Mouse (Mus musculus) embryonic facial prominence, embryonic 10.5 days (tissue): ENCODE measurements around the gene Kit. TPM values are rescaled to one million over a fixed set of nuclear protein-coding genes. Genes with fewer than 3 reads are reported as not detected.

Experiments used
- DNase-seq: peaks from one replicate; pipeline ENCODE4 v3.0.0-alpha.2; 2017; ENCODE audit warnings: low spot score
- H3K27ac ChIP-seq: fragments of 300-500 bp; sonication (generic); replicated peaks from 2 replicates; pipeline ENCODE4 v1.5.1; 2016; ENCODE audit warnings: mild to moderate bottlenecking
- H3K27me3 ChIP-seq: fragments of 300-500 bp; sonication (generic); replicated peaks from 2 replicates; pipeline ENCODE4 v1.6.1; 2016; ENCODE audit warnings: low read depth, mild to moderate bottlenecking; ENCODE audit not compliant: poor library complexity, severe bottlenecking
- H3K36me3 ChIP-seq: fragments of 300-500 bp; sonication (generic); replicated peaks from 2 replicates; pipeline ENCODE4 v1.6.1; 2016; ENCODE audit warnings: mild to moderate bottlenecking, moderate library complexity
- H3K4me1 ChIP-seq: fragments of 300-500 bp; sonication (generic); 2 replicates; pipeline ENCODE4 v1.6.1; 2016
- H3K4me3 ChIP-seq: fragments of 300-500 bp; sonication (generic); 2 replicates; pipeline ENCODE4 v1.5.1; 2016; ENCODE audit warnings: mild to moderate bottlenecking, moderate library complexity
- H3K9me3 ChIP-seq: fragments of 300-500 bp; sonication (generic); 2 replicates; pipeline ENCODE4 v1.6.1; 2016; ENCODE audit warnings: mild to moderate bottlenecking
- WGBS: fragments of 180-500 bp; shearing (Covaris S2); methylation state at CpG from one replicate; pipeline ENCODE4 v1.1.7; 2016; 5-methylcytosine and 5-hydroxymethylcytosine counted together
- polyA plus RNA-seq: library from polyadenylated mRNA; unstranded; fragments of >200 nt; fragmentation: Nextera tagmentation; extraction: Ambion mirVana; gene quantifications from 2 replicates; pipeline ENCODE4 v1.2.1, GENCODE M21; 2016

The Kit gene
- polyA plus RNA-seq, 1 experiment from 2014 or later: 24.3 TPM

DNA sequence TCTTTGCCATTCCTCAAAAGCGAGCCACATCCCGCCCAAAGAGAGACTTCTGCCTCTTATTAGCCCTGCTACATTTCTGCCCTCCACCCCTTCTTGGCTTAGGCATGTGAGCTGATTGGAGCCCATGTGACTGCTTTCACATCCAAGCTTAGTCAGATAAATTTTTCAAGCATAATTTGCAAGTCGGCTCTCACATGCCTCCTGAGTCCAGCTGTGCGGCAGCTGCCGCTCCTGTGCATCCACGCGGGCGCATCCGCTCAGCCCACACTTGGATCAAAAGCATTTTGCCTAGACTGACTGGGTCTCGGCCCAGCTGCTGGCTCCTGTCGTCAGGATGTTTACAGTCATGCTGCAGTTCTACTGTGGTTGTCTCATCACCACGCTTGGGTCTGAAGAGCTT lies 126.9 kb downstream of the Kit start:
- Histone ChIP-seq H3K4me1 (0 out of 2 replicates have a peak, but pooled peaks cover 3% of the 10 kb centered on the region), H3K9me3 (no peaks in the 10 kb centered on the region; the same call in 1 of the 2 replicates), H3K36me3 (no peaks in the 10 kb centered on the region), H3K4me3 (no peak overlapping the region), H3K27ac (no peak overlapping the region), H3K27me3 (no peaks in the 10 kb centered on the region)
- 90% methylated on average over 12 of the region's 12 CpGs for WGBS
- DNase-seq: no peak

DNA sequence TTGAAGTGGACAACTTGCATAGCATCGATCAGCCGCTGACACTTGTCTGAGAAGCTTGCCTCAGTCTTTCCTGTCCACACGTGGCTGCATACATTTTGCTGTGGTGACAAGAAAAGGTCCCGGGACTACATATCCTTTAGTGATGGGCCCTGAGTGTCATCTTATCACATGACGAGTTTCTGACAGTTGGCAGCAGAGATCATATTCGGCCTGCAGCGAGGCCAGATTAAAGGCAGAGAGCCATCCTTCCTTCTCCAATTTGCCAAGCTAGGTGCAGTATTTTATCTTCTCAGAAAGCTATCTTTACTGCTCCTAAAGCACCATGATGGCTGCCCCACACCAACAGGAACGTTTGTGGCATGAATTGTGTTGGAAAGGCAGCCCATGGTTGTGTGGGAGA lies 127.4 kb downstream of the Kit start:
- Histone ChIP-seq H3K36me3 (no peaks in the 10 kb centered on the region), H3K9me3 (no peaks in the 10 kb centered on the region; the same call in 1 of the 2 replicates), H3K4me1 (no peaks in the 10 kb centered on the region), H3K4me3 (no peak overlapping the region), H3K27ac (no peak overlapping the region), H3K27me3 (no peaks in the 10 kb centered on the region)
- WGBS: 89% methylated on average over 8 of the region's 8 CpGs
- DNase-seq: no peak

DNA sequence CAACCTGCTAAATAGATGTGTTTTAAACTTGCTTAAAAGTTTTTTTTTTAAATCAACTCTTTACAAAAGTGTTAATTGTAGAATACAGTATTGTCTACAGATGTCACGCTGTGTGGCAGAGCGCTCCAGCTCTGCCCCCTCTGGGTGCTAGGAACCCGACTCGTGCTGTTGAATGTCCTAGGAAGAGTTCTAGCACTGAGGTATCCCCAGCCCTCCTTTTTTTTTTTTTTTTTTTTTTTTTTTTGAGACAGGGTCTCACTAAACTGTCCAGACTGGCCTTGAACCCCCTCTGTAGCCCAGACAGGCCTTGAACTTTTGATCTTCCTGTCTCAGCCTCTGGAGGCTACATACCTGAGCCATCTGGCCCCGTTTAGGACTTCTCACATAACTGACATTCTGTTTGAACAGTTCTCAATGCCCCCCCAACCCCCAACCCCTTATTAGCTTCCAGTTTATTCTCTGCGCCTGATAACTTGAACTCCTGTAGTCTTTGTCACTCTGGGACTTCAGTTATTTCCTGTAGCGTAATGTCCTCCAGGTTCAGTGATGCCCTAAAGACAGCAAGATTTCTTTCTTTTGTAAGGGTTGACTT lies 130.0 kb downstream of the Kit start:
- no peaks in the 10 kb centered on the region for H3K36me3 ChIP-seq
- no peak overlapping the region for H3K27ac ChIP-seq
- H3K4me3 ChIP-seq: no peak overlapping the region
- DNase-seq: peak; percentile 63
- H3K27me3 ChIP-seq: no peaks in the 10 kb centered on the region
- H3K4me1 ChIP-seq: no peaks in the 10 kb centered on the region
- no peaks in the 10 kb centered on the region; the same call in 1 of the 2 replicates for H3K9me3 ChIP-seq
- WGBS: 72% methylated on average over 7 of the region's 7 CpGs

DNA sequence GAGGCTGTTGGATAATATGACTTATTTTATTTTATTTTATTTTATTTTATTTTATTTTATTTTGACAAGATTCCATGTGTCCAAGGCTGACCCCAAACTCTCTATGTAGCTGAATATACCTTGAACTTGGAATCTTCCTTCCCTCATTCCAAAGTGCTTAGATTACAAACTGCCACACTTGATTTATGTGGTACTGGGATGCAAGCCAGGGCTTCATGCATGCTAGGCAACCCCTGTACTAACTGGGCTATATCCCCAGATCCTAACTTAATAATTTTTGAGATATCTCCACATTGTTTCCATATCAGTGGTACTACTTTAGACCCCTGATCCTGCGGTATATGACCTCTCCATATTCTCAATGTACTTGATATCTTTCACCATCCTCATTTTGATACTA lies 130.7 kb downstream of the Kit start:
- no peaks in the 10 kb centered on the region for H3K4me1 ChIP-seq
- no peak for DNase-seq
- no peaks in the 10 kb centered on the region for H3K36me3 ChIP-seq
- no peaks in the 10 kb centered on the region for H3K27me3 ChIP-seq
- H3K4me3 ChIP-seq: no peak overlapping the region
- no peaks in the 10 kb centered on the region; the same call in 1 of the 2 replicates for H3K9me3 ChIP-seq
- H3K27ac ChIP-seq: no peak overlapping the region
- 90% methylated on average over 1 of the region's 1 CpGs for WGBS
